Mouse (Mus musculus) CH12.LX (cell line): Measurements from ENCODE around the gene Rab44. TPM values are rescaled to one million over a fixed set of nuclear protein-coding genes. Genes with fewer than 3 reads are reported as not detected.

Experiments
- DNase-seq: peaks from one replicate; pipeline ENCODE4 v3.0.0-alpha.2; 2013; ENCODE audit errors: extremely low read depth
- H3K27ac ChIP-seq: 2 replicates; pipeline ENCODE4 v1.5.1; 2012; ENCODE audit warnings: low read depth, mild to moderate bottlenecking, control low read depth, moderate library complexity; ENCODE audit not compliant: insufficient read depth
- H3K27me3 ChIP-seq: replicated peaks from 2 replicates; pipeline ENCODE3; 2012; ENCODE audit warnings: inconsistent platforms
- H3K36me3 ChIP-seq, 2 experiments: replicated peaks in 1 of 2; 2 replicates each; pipeline versions ENCODE3 to v1.6.1; 2012; ENCODE audit warnings: inconsistent platforms in 1 of 2, low read length in 1 of 2, mild to moderate bottlenecking in 1 of 2, mixed read lengths in 1 of 2, moderate library complexity in 1 of 2; ENCODE audit not compliant: control insufficient read depth in 1 of 2, insufficient read depth in 1 of 2
- H3K4me1 ChIP-seq, 2 experiments: 2 replicates each; pipeline ENCODE4 v1.6.1; 2012; ENCODE audit warnings: inconsistent platforms in 1 of 2, moderate library complexity in 1 of 2; ENCODE audit not compliant: insufficient read depth in 2 of 2, control insufficient read depth in 1 of 2
- H3K4me2 ChIP-seq: 2 replicates; pipeline ENCODE4 v1.6.1; 2012; ENCODE audit warnings: low read depth, mild to moderate bottlenecking, control low read depth; ENCODE audit not compliant: poor library complexity, insufficient read depth, severe bottlenecking
- H3K4me3 ChIP-seq, 3 experiments: fragments of 150-350 bp in 1 of 3; sonication (generic) in 1 of 3; replicated peaks in 1 of 3; 2 replicates each; pipeline versions ENCODE3 to v1.5.1; 2011 to 2012; ENCODE audit warnings: low read depth in 2 of 3, low read length in 2 of 3, mild to moderate bottlenecking in 2 of 3, moderate library complexity in 2 of 3, control low read depth in 1 of 3, improper control_type of control experiment in 1 of 3, inconsistent platforms in 1 of 3, mixed read lengths in 1 of 3; ENCODE audit not compliant: poor library complexity in 1 of 3
- H3K79me2 ChIP-seq: replicated peaks from 2 replicates; pipeline ENCODE4 v1.6.1; 2012; ENCODE audit warnings: mild to moderate bottlenecking, moderate library complexity; ENCODE audit not compliant: control insufficient read depth, poor library complexity, insufficient read depth, severe bottlenecking; ENCODE audit errors: extremely low read depth
- H3K9ac ChIP-seq: 2 replicates; pipeline ENCODE4 v1.6.1; 2012; ENCODE audit warnings: low read depth, mild to moderate bottlenecking, control low read depth, moderate library complexity; ENCODE audit not compliant: insufficient read depth
- H3K9me3 ChIP-seq: replicated peaks from 2 replicates; pipeline ENCODE3; 2012; ENCODE audit warnings: low read length, inconsistent platforms, mixed read lengths
- CHD1 ChIP-seq: IDR thresholded peaks from 2 replicates; pipeline ENCODE4 v1.6.1; 2012; ENCODE audit warnings: low read depth, low read length, improper control_type of control experiment, inconsistent platforms
- CTCF ChIP-seq, 2 experiments: IDR thresholded peaks in 1 of 2; conservative IDR thresholded peaks in 1 of 2; 2 replicates each; pipeline ENCODE4 v1.5.1; 2011 to 2012; ENCODE audit warnings: low read depth in 2 of 2, low read length in 2 of 2, improper control_type of control experiment in 1 of 2, inconsistent platforms in 1 of 2, mild to moderate bottlenecking in 1 of 2, moderate library complexity in 1 of 2
- ELF1 ChIP-seq: IDR thresholded peaks from 2 replicates; pipeline ENCODE4 v1.6.1; 2014; ENCODE audit warnings: low read depth, mild to moderate bottlenecking, inconsistent platforms, low read length, improper control_type of control experiment
- HCFC1 ChIP-seq: IDR thresholded peaks from 2 replicates; pipeline ENCODE4 v1.6.1; 2012; ENCODE audit warnings: low read depth, mild to moderate bottlenecking, inconsistent platforms, low read length, improper control_type of control experiment
- IRF4 ChIP-seq: IDR thresholded peaks from 2 replicates; pipeline ENCODE4 v1.6.1; 2014; ENCODE audit warnings: low read depth, mild to moderate bottlenecking, inconsistent platforms, low read length, improper control_type of control experiment
- MAFK ChIP-seq: IDR thresholded peaks from 2 replicates; pipeline ENCODE4 v1.6.1; 2011; ENCODE audit warnings: low read length, improper control_type of control experiment; ENCODE audit not compliant: insufficient replicate concordance
- MAX ChIP-seq: IDR thresholded peaks from 2 replicates; pipeline ENCODE4 v1.6.1; 2011; ENCODE audit warnings: low read length, improper control_type of control experiment
- MAZ ChIP-seq: IDR thresholded peaks from 2 replicates; pipeline ENCODE4 v1.6.1; 2012; ENCODE audit warnings: low read depth, mild to moderate bottlenecking, inconsistent platforms, low read length, improper control_type of control experiment, moderate library complexity
- MEF2A ChIP-seq: IDR thresholded peaks from 2 replicates; pipeline ENCODE4 v1.6.1; 2014; ENCODE audit warnings: low read depth, mild to moderate bottlenecking, inconsistent platforms, low read length, improper control_type of control experiment, borderline replicate concordance
- MXI1 ChIP-seq: IDR thresholded peaks from 2 replicates; pipeline ENCODE4 v1.6.1; 2011; ENCODE audit warnings: mild to moderate bottlenecking, low read depth, low read length, improper control_type of control experiment
- NRF1 ChIP-seq: IDR thresholded peaks from 2 replicates; pipeline ENCODE4 v1.6.1; 2014; ENCODE audit warnings: low read depth, mild to moderate bottlenecking, inconsistent platforms, low read length, improper control_type of control experiment, moderate library complexity
- PAX5 ChIP-seq: IDR thresholded peaks from 2 replicates; pipeline ENCODE4 v1.6.1; 2012; ENCODE audit warnings: low read length, inconsistent platforms, mixed read lengths
- POLR2A ChIP-seq: IDR thresholded peaks from 2 replicates; pipeline ENCODE4 v1.6.1; 2011; ENCODE audit warnings: low read depth, mild to moderate bottlenecking, improper control_type of control experiment, low read length
- POLR2AphosphoS2 ChIP-seq: IDR thresholded peaks from 2 replicates; pipeline ENCODE4 v1.6.1; 2011; ENCODE audit warnings: low read depth, low read length, improper control_type of control experiment
- RAD21 ChIP-seq: IDR thresholded peaks from 2 replicates; pipeline ENCODE4 v1.6.1; 2011; ENCODE audit warnings: low read depth, mild to moderate bottlenecking, low read length, improper control_type of control experiment, moderate library complexity
- RCOR1 ChIP-seq: conservative IDR thresholded peaks from 2 replicates; pipeline ENCODE4 v1.6.1; 2012; ENCODE audit warnings: low read depth, mild to moderate bottlenecking, inconsistent platforms, low read length, improper control_type of control experiment
- SIN3A ChIP-seq: IDR thresholded peaks from 2 replicates; pipeline ENCODE4 v1.6.1; 2012; ENCODE audit warnings: low read length, improper control_type of control experiment, inconsistent platforms
- SMC3 ChIP-seq: IDR thresholded peaks from 2 replicates; pipeline ENCODE4 v1.6.1; 2011; ENCODE audit warnings: low read depth, low read length, improper control_type of control experiment
- ZC3H11A ChIP-seq: IDR thresholded peaks from 2 replicates; pipeline ENCODE4 v1.6.1; 2012; ENCODE audit warnings: low read depth, mild to moderate bottlenecking, inconsistent platforms, low read length, improper control_type of control experiment
- ZKSCAN1 ChIP-seq: IDR thresholded peaks from 2 replicates; pipeline ENCODE4 v1.6.1; 2012; ENCODE audit warnings: low read depth, inconsistent platforms, low read length, improper control_type of control experiment, borderline replicate concordance
- dilution Hi-C: fragments of 300-500 bp; cut with MboI; formaldehyde crosslinking; loops from 2 replicates; pipeline ENCODE4 v1.14.3; 2020; ENCODE audit warnings: low sequenced_read_pairs; ENCODE audit not compliant: extremely low pct_unique_long_range_greater_than_20kb, extremely low pct_ligation_motif_present
- in situ Hi-C: fragments of 300-500 bp; cut with MboI; formaldehyde crosslinking; loops from 3 replicates; pipeline ENCODE4 v1.14.3; 2019; ENCODE audit warnings: low sequenced_read_pairs, low pct_ligation_motif_present, low pct_unique_long_range_greater_than_20kb, mixed read lengths
- polyA plus RNA-seq: library from polyadenylated mRNA; unstranded; fragments of >175 nt; gene quantifications from 2 replicates; pipeline ENCODE4 v1.2.1, GENCODE M21; 2012; ENCODE audit warnings: low read depth; ENCODE audit not compliant: insufficient read length
- total RNA-seq, 2 experiments: library from RNA; depleted of rRNA; stranded (reverse); fragments of 300-350 nt in 1 of 2; fragments of >200 nt in 1 of 2; gene quantifications; 2 replicates each; pipeline ENCODE4 v1.2.3; 2012 to 2014

Rab44 gene
- total and polyA plus RNA-seq, 3 experiments = 0.30 to 0.34 TPM; not detected in 1

DNA sequence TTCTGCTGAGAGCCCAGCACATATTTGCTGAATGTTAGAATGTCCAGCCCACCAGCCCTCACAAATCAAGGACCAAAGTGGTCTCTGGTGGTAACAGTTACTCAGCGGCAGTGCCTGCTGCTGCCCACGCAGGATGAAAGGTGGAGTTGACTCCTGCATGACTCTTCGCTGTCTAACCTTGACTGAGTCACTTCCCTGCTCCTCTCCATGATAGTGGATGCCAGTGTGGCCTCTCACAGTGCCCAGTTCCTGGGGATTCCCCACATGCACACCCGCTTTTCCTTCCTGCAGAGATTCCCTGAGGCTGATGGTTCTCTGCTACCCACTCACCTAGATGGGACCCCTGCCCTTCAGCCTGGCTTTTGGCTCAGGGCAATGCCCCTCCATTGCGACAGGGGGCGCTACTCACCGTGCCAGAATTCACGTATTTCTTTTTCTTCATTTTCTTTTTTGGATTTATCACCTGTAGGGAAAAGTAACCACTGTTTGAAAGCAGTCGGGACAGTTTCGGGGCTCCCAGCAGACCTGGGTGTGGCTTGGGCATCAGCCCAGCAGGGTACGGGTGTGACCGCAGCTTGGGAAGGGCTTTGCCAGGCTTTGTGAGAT, 55.2 kb downstream of the Rab44 start:
- peak overlapping the region; percentile 11; the same call in 1 of the 2 replicates for H3K4me2 ChIP-seq
- no peaks in the 10 kb centered on the region for H3K27me3 ChIP-seq
- peak overlapping the region in 1 of 3 experiments; percentile 31 for H3K4me3 ChIP-seq
- no peaks in the 10 kb centered on the region for H3K9me3 ChIP-seq
- H3K9ac ChIP-seq = no peak overlapping the region
- H3K27ac ChIP-seq = peak overlapping the region; percentile 84
- dilution Hi-C loops (no loop called here), in situ Hi-C loops (loop anchor here (5.0 kb wide), 1 partner anchor 72 kb away; no protein-coding TSS in a partner anchor)
- no peak for DNase-seq
- peaks cover 54 to 93% of the 10 kb centered on the region in 2 experiments for H3K4me1 ChIP-seq
- TF ChIP-seq IRF4 (no peak), ELF1 (no peak), RAD21 (no peak; the same call in 1 of the 2 replicates), CHD1 (no peak), RCOR1 (no peak), CTCF (conservative IDR thresholded peaks at IDR 0.05 in 1 of 2, IDR thresholded peaks at IDR 0.05 in 1 of 2; ENCODE audit: low read depth in 2 of 2, low read length in 2 of 2) (peak in 1 of 2 experiments; percentile 47; a peak in 2 of 4 replicates), PAX5 (no peak), MAX (no peak), SMC3 (peak; percentile 10)
- H3K36me3 ChIP-seq = no peaks in the 10 kb centered on the region
- H3K79me2 ChIP-seq = no peaks in the 10 kb centered on the region

DNA sequence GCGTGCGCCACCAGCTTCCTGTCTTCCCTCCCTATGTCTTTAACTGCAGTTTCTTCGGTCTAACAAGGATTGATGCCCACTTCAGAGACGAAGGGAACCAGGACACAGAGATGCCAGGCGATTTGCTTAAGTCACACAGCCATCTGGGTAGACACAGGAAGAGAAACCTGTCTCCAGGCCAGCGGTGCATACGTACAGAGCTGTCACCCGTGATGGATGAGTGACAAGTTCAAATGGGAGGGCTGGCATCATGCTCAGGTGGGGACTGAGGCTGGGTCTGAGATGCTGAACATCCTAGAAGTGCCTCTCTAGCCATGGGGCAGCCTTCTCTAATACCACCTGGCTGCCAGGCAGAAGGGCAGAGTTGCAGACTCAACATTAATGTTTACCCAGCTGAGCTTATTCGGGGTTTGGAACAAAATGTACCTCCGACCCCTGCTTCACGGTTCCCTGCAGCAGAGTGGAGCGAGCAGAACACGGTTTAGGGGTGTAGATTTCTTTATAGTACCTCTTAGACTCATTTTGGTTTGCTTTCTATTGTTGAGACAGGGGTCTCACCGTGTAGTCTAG, 56.6 kb downstream of the Rab44 start:
- TF ChIP-seq IRF4 (no peak), POLR2A (no peak), SIN3A (no peak), ZC3H11A (no peak), HCFC1 (no peak), ZKSCAN1 (no peak), RCOR1 (no peak), MAX (no peak), MXI1 (no peak), MAFK (no peak), MEF2A (no peak), MAZ (no peak), NRF1 (no peak), POLR2AphosphoS2 (no peak)
- H3K27me3 ChIP-seq = no peaks in the 10 kb centered on the region

More for the DNA sequence above, 56.6 kb downstream of the Rab44 start:
- H3K27ac ChIP-seq = peak overlapping the region; percentile 96
- DNase-seq = no peak
- no peak overlapping the region; the same call in 1 of the 2 replicates for H3K9ac ChIP-seq
- no peaks in the 10 kb centered on the region for H3K79me2 ChIP-seq
- H3K36me3 ChIP-seq = no peaks in the 10 kb centered on the region
- no peaks in the 10 kb centered on the region for H3K9me3 ChIP-seq
- H3K4me3 ChIP-seq = peak overlapping the region in 1 of 3 experiments; percentile 0
- H3K4me1 ChIP-seq = peaks cover 42 to 79% of the 10 kb centered on the region in 2 experiments
- in situ Hi-C loops = no loop called here
- dilution Hi-C loops = no loop called here
- H3K4me2 ChIP-seq = peak overlapping the region; percentile 53
